ENCODE assay signal across 9 mouse cellular contexts in genomic region chr2:102032713-102033343, GRCm38 (mm10).
A peak's percentile ranks its signal among the peaks of the same experiment; 100 is the strongest.
DNase-seq lines count a peak whose midpoint lies in the region; ATAC-seq and TF ChIP-seq lines count a peak whose summit lies in the region.
"Had no signal": no experiment of that assay in that cellular context is flagged by ENCODE, and none has a peak within 500 bp of the region (broad histone marks: within the 10 kb centered on the region; RNA-seq: fewer than 3 reads in every experiment).

No protein-coding gene starts in this region.

- H3K4me1 ChIP-seq in forebrain, embryonic 12.5 days = peaks cover 72% of the 10 kb centered on the region
- H3K4me1 ChIP-seq in kidney, adult 2 months (ENCODE audit: control insufficient read depth, insufficient read depth, low read length) = no peaks in the 10 kb centered on the region

- DNase-seq in kidney, postnatal 4 days = peak; percentile 25 to 37
- no peak for DNase-seq in kidney, adult 11 months
- peak; percentile 70 to 73 for DNase-seq in left cerebral cortex, adult 18-20 months (ENCODE audit: low spot score in 2 of 2)
- peak; percentile 76 for DNase-seq in right cerebral cortex, postnatal 25 days
- no peak for DNase-seq in Muller cell, postnatal 12 days (ENCODE audit: inconsistent ontology term)
- DNase-seq in kidney, adult 2 months = no peak

- no peak overlapping the region for H3K9ac ChIP-seq in forebrain, embryonic 12.5 days

- H3K27ac ChIP-seq in forebrain, embryonic 12.5 days = peak overlapping the region; percentile 56; the same call in 1 of the 2 replicates
- no peak overlapping the region for H3K27ac ChIP-seq in kidney, adult 2 months (ENCODE audit: insufficient read depth, low read depth, low read length)
- H3K27ac ChIP-seq: macrophage had no signal

- no peak for ATAC-seq in forebrain, embryonic 12.5 days (ENCODE audit: low FRiP score)
- no peak for ATAC-seq in monocyte, adult 5-6 weeks (replicated peaks; ENCODE audit: insufficient number of reproducible peaks, low FRiP score, low TSS enrichment, poor library complexity, severe bottlenecking)

- TF ChIP-seq CTCF in kidney, adult 2 months (conservative IDR thresholded peaks at IDR 0.05; ENCODE audit: insufficient read depth, insufficient read length, low read depth, low read length) = no peak

- no peak for TF ChIP-seq POLR2A in kidney, adult 2 months (IDR thresholded peaks at IDR 0.05; ENCODE audit: low read depth, low read length)

- 69% methylated on average over 9 of the region's 9 CpGs for WGBS in forebrain, embryonic 12.5 days
- WGBS in kidney, adult 2 months = 88% methylated on average over 9 of the region's 9 CpGs

- H3K9me3 ChIP-seq in forebrain, embryonic 12.5 days = no peaks in the 10 kb centered on the region

- no peaks in the 10 kb centered on the region for H3K36me3 ChIP-seq in forebrain, embryonic 12.5 days (replicated peaks)
- no peaks in the 10 kb centered on the region for H3K36me3 ChIP-seq in kidney, adult 2 months (ENCODE audit: control insufficient read depth, insufficient read depth, low read length)

- no peak overlapping the region for H3K4me2 ChIP-seq in forebrain, embryonic 12.5 days

- H3K27me3 ChIP-seq in forebrain, embryonic 12.5 days = no peaks in the 10 kb centered on the region
- H3K27me3 ChIP-seq in kidney, adult 2 months (replicated peaks; ENCODE audit: control insufficient read depth, insufficient read depth, low read length) = no peaks in the 10 kb centered on the region

- no peak overlapping the region for H3K4me3 ChIP-seq in forebrain, embryonic 12.5 days (replicated peaks)
- no peak overlapping the region for H3K4me3 ChIP-seq in kidney, adult 2 months (ENCODE audit: insufficient read depth, low read depth, low read length)

Comparison
In these comparisons a context has a peak if more than half of its experiments do, and no peak if none do; other contexts are left out.
1. DNase-seq: peak in kidney, postnatal 4 days (2 of 2), left cerebral cortex, adult 18-20 months (2 of 2) and right cerebral cortex, postnatal 25 days (single experiment); none in kidney, adult 11 months (single experiment), Muller cell, postnatal 12 days (single experiment) and kidney, adult 2 months (single experiment).